Mouse (Mus musculus) brain, embryonic 14.5 days (tissue): ENCODE measurements around the gene Fxr2.

Source experiments
- CTCF ChIP-seq: fragments of 200-500 bp; IDR thresholded peaks from 2 replicates; pipeline ENCODE4 v1.5.1; 2012; ENCODE audit warnings: inconsistent platforms, mild to moderate bottlenecking, moderate library complexity, borderline replicate concordance; ENCODE audit not compliant: insufficient read depth, insufficient read length; ENCODE audit errors: extremely low read depth
- POLR2A ChIP-seq: fragments of 200-500 bp; IDR thresholded peaks from 2 replicates; pipeline ENCODE4 v1.6.1; 2012; ENCODE audit warnings: mild to moderate bottlenecking, inconsistent platforms, borderline replicate concordance; ENCODE audit not compliant: poor library complexity, insufficient read depth, insufficient read length, severe bottlenecking; ENCODE audit errors: extremely low read depth

DNA sequence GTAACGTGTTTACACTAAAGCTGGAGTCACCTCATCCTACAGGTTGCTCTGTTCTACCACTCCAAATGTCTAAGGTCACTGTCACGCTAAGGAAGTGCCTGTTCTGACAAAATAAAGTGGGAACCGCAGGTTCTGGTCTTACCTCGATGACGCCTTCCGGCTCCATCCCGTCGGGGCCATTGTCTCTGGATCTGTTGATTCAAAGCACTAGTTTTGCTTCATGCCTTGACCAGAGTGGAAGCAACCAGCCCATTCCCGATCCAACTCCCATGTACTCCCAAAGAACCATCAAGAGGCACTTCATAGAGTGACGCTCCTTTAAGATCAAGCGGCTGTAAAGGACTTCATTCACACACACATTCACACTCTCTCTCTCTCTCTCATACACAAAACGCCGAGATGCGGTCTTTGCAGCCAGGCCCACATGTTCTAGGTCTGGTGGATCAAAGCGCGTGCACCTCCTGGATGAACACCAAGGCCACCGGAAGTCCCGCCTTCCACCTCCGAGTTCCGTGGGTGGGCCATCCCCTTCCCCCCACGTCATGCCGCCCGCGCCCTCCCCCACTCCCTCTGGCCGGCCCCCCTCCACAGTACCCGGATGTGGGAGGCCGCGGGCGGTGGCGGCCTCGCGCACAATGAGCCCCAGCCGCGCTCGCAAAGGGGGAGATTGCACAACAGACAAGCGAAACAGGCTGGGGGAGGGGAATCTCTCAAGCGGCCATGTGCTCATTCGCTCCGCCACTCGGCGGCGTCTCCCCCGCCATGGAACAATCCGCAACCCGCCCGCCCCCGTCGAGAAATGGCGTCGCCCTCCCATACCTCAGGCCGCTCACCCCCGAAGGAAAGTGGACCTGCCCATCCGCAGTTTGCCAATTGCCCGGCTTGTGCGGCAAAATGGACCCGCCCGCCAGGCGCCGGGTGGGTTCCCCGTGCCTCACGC, 38.3 kb downstream of the Fxr2 start:
- no peak for TF ChIP-seq CTCF
- peak; percentile 49; the same call in 1 of the 2 replicates for TF ChIP-seq POLR2A
